Mouse (Mus musculus): ENCODE measurements around the gene Gm5617. TPM values are rescaled to one million over a fixed set of nuclear protein-coding genes. Genes with fewer than 3 reads are reported as not detected.

The Gm5617 gene
- polyA plus RNA-seq, 1 experiment from 2014 or later = 37.6 TPM

- Histone ChIP-seq H3K27ac (no peak overlapping the region), H3K4me2 (replicated peaks) (no peak overlapping the region), H3K27me3 (no peaks in the 10 kb centered on the region), H3K9me3 (replicated peaks) (no peaks in the 10 kb centered on the region), H3K4me3 (no peak overlapping the region), H3K9ac (no peak overlapping the region), H3K4me1 (no peaks in the 10 kb centered on the region), H3K36me3 (peaks cover 12% of the 10 kb centered on the region; the same call in 1 of the 2 replicates)
- WGBS = 95% methylated on average over 12 of the region's 12 CpGs
- no peak for ATAC-seq (ENCODE audit: low FRiP score)
Measured at GRCm38 (mm10) chr9:48473131-48473530, 22.1 kb upstream of the Gm5617 start.

- Histone ChIP-seq H3K36me3 (peaks cover 12% of the 10 kb centered on the region; the same call in 1 of the 2 replicates), H3K4me2 (replicated peaks) (no peak overlapping the region), H3K27ac (no peak overlapping the region), H3K4me3 (no peak overlapping the region), H3K9me3 (replicated peaks) (no peaks in the 10 kb centered on the region), H3K9ac (no peak overlapping the region), H3K27me3 (no peaks in the 10 kb centered on the region), H3K4me1 (no peaks in the 10 kb centered on the region)
- 93% methylated on average over 9 of the region's 9 CpGs for WGBS
- no peak for ATAC-seq (ENCODE audit: low FRiP score)
Measured at GRCm38 (mm10) chr9:48474367-48474766, 20.9 kb upstream of the Gm5617 start.

- H3K4me3 ChIP-seq = no peak overlapping the region
- no peaks in the 10 kb centered on the region for H3K9me3 ChIP-seq (replicated peaks)
- H3K4me1 ChIP-seq = no peaks in the 10 kb centered on the region; the same call in 1 of the 2 replicates
- H3K27ac ChIP-seq = no peak overlapping the region
- H3K9ac ChIP-seq = no peak overlapping the region
- no peaks in the 10 kb centered on the region for H3K27me3 ChIP-seq
- ATAC-seq (ENCODE audit: low FRiP score) = no peak
- no peak overlapping the region for H3K4me2 ChIP-seq (replicated peaks)
- 93% methylated on average over 10 of the region's 10 CpGs for WGBS
- peaks cover 5% of the 10 kb centered on the region; the same call in 1 of the 2 replicates for H3K36me3 ChIP-seq
Measured at GRCm38 (mm10) chr9:48476236-48477165, 18.7 kb upstream of the Gm5617 start.

- peaks cover 3% of the 10 kb centered on the region; the same call in 1 of the 2 replicates for H3K36me3 ChIP-seq
- ATAC-seq (ENCODE audit: low FRiP score) = no peak
- no peaks in the 10 kb centered on the region for H3K9me3 ChIP-seq (replicated peaks)
- no peaks in the 10 kb centered on the region for H3K27me3 ChIP-seq
- no peak overlapping the region for H3K9ac ChIP-seq
- no peaks in the 10 kb centered on the region; the same call in 1 of the 2 replicates for H3K4me1 ChIP-seq
- no peak overlapping the region for H3K4me3 ChIP-seq
- H3K4me2 ChIP-seq (replicated peaks) = no peak overlapping the region
- 85% methylated on average over 4 of the region's 4 CpGs for WGBS
- H3K27ac ChIP-seq = no peak overlapping the region
Measured at GRCm38 (mm10) chr9:48478808-48479207, 16.4 kb upstream of the Gm5617 start.

DNA sequence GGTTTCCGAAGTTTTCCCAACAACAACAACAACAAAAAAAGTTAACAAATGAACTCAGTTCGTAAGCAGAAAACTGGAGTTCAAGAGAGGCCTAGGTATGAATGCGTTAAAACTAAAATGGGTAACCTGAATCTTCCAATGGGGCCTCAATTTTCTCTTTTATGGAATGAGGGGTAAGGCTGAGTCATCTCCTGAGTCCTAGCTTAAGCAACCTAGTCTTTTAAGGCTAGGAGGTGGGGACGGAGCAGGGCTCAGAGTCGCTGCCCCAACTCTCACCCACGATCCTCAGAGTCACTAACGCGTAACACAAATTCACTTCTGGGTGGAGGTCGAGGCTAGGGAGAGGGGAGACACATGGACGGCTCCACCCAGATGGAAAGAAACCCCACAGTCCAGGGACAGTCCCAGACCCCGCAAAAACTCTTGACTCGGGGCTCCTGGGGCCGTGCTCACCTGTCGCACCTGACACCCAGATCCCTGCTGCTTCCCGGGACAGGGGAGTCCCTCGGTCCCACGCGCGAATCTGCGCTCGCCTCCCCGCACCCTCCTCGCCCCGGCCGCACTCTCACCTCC lies 15.3 kb upstream of the Gm5617 start:
- ATAC-seq (ENCODE audit: low FRiP score) = peak; percentile 77
- WGBS = 7% methylated on average over 25 of the region's 25 CpGs
- peak overlapping the region; percentile 95 for H3K4me2 ChIP-seq (replicated peaks)
- H3K36me3 ChIP-seq = peaks cover 3% of the 10 kb centered on the region
- peak overlapping the region; percentile 89 for H3K4me3 ChIP-seq
- H3K9ac ChIP-seq = peak overlapping the region; percentile 79
- H3K9me3 ChIP-seq (replicated peaks) = no peaks in the 10 kb centered on the region
- no peak overlapping the region for H3K27ac ChIP-seq
- no peaks in the 10 kb centered on the region; the same call in 1 of the 2 replicates for H3K4me1 ChIP-seq
- no peaks in the 10 kb centered on the region for H3K27me3 ChIP-seq

DNA sequence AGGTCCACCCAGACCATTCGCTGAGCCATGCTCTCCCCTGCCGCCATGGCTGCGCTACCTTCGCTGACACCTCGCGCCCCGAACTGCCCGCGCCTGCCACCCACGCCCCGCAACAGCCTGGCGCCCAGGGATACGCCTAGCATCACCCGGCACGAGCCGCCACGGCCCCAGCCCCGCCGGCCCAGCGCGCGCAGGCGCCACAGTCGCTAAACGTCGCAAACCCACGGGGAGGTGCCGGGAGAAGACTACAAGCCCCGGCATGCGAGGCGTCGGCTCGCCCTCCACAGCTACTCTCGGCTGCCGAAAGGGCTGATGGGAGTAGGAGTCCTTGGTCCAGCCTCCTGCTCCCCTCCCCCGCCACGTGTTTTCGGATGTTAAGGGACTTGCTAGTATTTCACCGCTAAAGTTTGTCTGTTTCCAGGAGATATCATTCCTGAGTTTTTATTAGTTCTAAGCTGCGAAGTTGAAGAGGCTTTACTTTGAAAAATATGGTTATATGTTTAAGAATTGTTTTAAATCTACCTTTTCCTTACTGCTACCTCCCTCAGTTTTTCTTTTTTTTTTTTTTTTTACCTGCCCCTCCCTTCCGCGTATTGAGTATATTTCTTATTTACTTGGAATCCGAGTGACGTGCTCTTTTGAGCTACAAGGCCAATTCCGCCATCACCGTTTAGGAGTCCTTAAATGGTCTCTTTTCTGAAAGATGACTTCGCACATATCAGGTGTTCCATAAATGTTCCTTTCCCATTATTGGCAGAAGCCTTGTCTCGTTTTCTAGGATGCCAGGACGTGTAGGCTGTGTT lies 14.6 kb upstream of the Gm5617 start, which contains the start of gene Rexo2:
TSS of gene Rexo2 (minus strand) at position 213 of the 803 bp plus-strand sequence.
- WGBS = 2% methylated on average over 49 of the region's 49 CpGs
- H3K4me1 ChIP-seq = no peaks in the 10 kb centered on the region; the same call in 1 of the 2 replicates
- peak within 1 kb of the TSS; percentile 89 for H3K4me3 ChIP-seq
- no peaks in the 10 kb centered on the region for H3K27me3 ChIP-seq
- H3K4me2 ChIP-seq (replicated peaks) = peak within 1 kb of the TSS; percentile 95
- peak within 1 kb of the TSS; percentile 79 for H3K9ac ChIP-seq
- no peaks in the 10 kb centered on the region for H3K9me3 ChIP-seq (replicated peaks)
- peaks cover 6% of the 10 kb centered on the region for H3K36me3 ChIP-seq
- peak; percentile 98 for ATAC-seq (ENCODE audit: low FRiP score)
- H3K27ac ChIP-seq = no peak within 1 kb of the TSS

- H3K27me3 ChIP-seq = no peaks in the 10 kb centered on the region
- H3K4me2 ChIP-seq (replicated peaks) = peak overlapping the region; percentile 95
- H3K4me1 ChIP-seq = no peaks in the 10 kb centered on the region; the same call in 1 of the 2 replicates
- H3K9me3 ChIP-seq (replicated peaks) = no peaks in the 10 kb centered on the region
- peak overlapping the region; percentile 89 for H3K4me3 ChIP-seq
- ATAC-seq (ENCODE audit: low FRiP score) = no peak
- H3K36me3 ChIP-seq = peaks cover 6% of the 10 kb centered on the region
- peak overlapping the region; percentile 42; the same call in 1 of the 2 replicates for H3K9ac ChIP-seq
- 41% methylated on average over 20 of the region's 20 CpGs for WGBS
- H3K27ac ChIP-seq = no peak overlapping the region
Measured at GRCm38 (mm10) chr9:48481214-48482134, 13.8 kb upstream of the Gm5617 start.

- Histone ChIP-seq H3K36me3 (peaks cover 19% of the 10 kb centered on the region), H3K4me2 (replicated peaks) (peak overlapping the region; percentile 82), H3K27me3 (0 out of 2 replicates have a peak, but pooled peaks cover 3% of the 10 kb centered on the region), H3K4me1 (peaks cover 14% of the 10 kb centered on the region), H3K27ac (peak overlapping the region; percentile 93), H3K9ac (peak overlapping the region; percentile 93), H3K4me3 (peak overlapping the region; percentile 89), H3K9me3 (replicated peaks) (no peaks in the 10 kb centered on the region)
- WGBS = 4% methylated on average over 34 of the region's 34 CpGs
- ATAC-seq (ENCODE audit: low FRiP score) = peak; percentile 83; the same call in 1 of the 2 replicates
Measured at GRCm38 (mm10) chr9:48495548-48495932, 298 bp downstream of the Gm5617 start.

DNA sequence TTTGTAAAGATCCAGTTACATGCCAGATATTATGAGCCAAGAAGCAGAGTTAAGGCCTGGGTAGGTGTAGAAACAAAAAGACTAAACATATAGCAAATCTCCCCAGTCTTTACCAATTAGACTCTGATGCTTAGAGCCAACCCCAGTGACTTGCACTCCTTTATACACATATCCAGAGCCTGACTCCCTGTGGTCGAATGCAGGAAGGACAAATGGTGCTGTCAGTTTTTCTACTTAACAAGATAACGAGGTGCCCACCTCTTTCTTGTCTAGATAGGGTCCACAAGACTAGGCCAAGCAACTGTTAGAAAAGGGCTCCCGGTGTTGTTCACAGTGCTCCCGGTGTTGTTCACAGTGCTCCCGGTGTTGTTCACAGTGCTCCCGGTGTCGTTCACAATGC lies 6.0 kb downstream of the Gm5617 start:
- peaks cover 2% of the 10 kb centered on the region for H3K4me1 ChIP-seq
- H3K27ac ChIP-seq = no peak overlapping the region
- 0 out of 2 replicates have a peak, but pooled peaks cover 3% of the 10 kb centered on the region for H3K27me3 ChIP-seq
- H3K9me3 ChIP-seq (replicated peaks) = no peaks in the 10 kb centered on the region
- no peaks in the 10 kb centered on the region for H3K36me3 ChIP-seq
- H3K4me2 ChIP-seq (replicated peaks) = no peak overlapping the region
- ATAC-seq (ENCODE audit: low FRiP score) = no peak
- H3K9ac ChIP-seq = no peak overlapping the region
- WGBS = 84% methylated on average over 7 of the region's 7 CpGs
- H3K4me3 ChIP-seq = no peak overlapping the region

- no peak for ATAC-seq (ENCODE audit: low FRiP score)
- 80% methylated on average over 2 of the region's 2 CpGs for WGBS
- no peaks in the 10 kb centered on the region for H3K36me3 ChIP-seq
- H3K4me1 ChIP-seq = no peaks in the 10 kb centered on the region
- H3K9ac ChIP-seq = no peak overlapping the region
- H3K4me2 ChIP-seq (replicated peaks) = no peak overlapping the region
- 0 out of 2 replicates have a peak, but pooled peaks cover 3% of the 10 kb centered on the region for H3K27me3 ChIP-seq
- H3K9me3 ChIP-seq (replicated peaks) = no peaks in the 10 kb centered on the region
- no peak overlapping the region for H3K27ac ChIP-seq
- no peak overlapping the region for H3K4me3 ChIP-seq
Measured at GRCm38 (mm10) chr9:48503001-48503400, 7.8 kb downstream of the Gm5617 start.

GRCm38 (mm10) chr9:48504741-48505365 lies 9.6 kb downstream of the Gm5617 start:
- Histone ChIP-seq H3K9me3 (replicated peaks) (no peaks in the 10 kb centered on the region), H3K36me3 (no peaks in the 10 kb centered on the region), H3K4me1 (no peaks in the 10 kb centered on the region), H3K4me3 (no peak overlapping the region), H3K4me2 (replicated peaks) (no peak overlapping the region), H3K27ac (no peak overlapping the region), H3K27me3 (no peaks in the 10 kb centered on the region), H3K9ac (no peak overlapping the region)
- 72% methylated on average over 8 of the region's 8 CpGs for WGBS
- ATAC-seq (ENCODE audit: low FRiP score) = no peak
